Mouse (Mus musculus): ENCODE measurements at regions not wholly inside any gene's neighbourhood (a gene's known extent, or its start where the extent isn't known, plus 50 kb on each side); places are given as distances from the start of the nearest gene placed in this dataset.
"Not testable (repeated sequence)": the region's sequence is repeated elsewhere in the genome, so short reads cannot be mapped to it uniquely, and the experiment has no call there.

- no peak for DNase-seq (ENCODE audit: low read depth, low spot score)
Observed at GRCm38 (mm10) chr12:93151530-93151929, 1302.6 kb upstream of the Sel1l start.

- no peak for DNase-seq (ENCODE audit: low read depth, low spot score)
Observed at GRCm38 (mm10) chr12:93142265-93142664, 1293.3 kb upstream of the Sel1l start.

GRCm38 (mm10) chr12:93136395-93136794 lies 1287.4 kb upstream of the Sel1l start:
- no peak for DNase-seq (ENCODE audit: low read depth, low spot score)

- DNase-seq (ENCODE audit: low read depth, low spot score) = no peak
Observed at GRCm38 (mm10) chr12:93122216-93122615, 1273.3 kb upstream of the Sel1l start.

GRCm38 (mm10) chr12:93088031-93088790 lies 1239.3 kb upstream of the Sel1l start:
- no peak for DNase-seq (ENCODE audit: low read depth, low spot score)

GRCm38 (mm10) chr12:93063864-93064263 lies 1214.9 kb upstream of the Sel1l start:
- DNase-seq (ENCODE audit: low read depth, low spot score) = no peak

- no peak for DNase-seq (ENCODE audit: low read depth, low spot score)
Observed at GRCm38 (mm10) chr12:93019633-93020032, 1170.7 kb upstream of the Sel1l start.

GRCm38 (mm10) chr12:93011583-93011982 lies 1162.6 kb upstream of the Sel1l start:
- DNase-seq (ENCODE audit: low read depth, low spot score) = no peak

- DNase-seq (ENCODE audit: low read depth, low spot score) = peak; percentile 6
Observed at GRCm38 (mm10) chr12:93006844-93007365, 1157.9 kb upstream of the Sel1l start.

- no peak for DNase-seq (ENCODE audit: low read depth, low spot score)
Observed at GRCm38 (mm10) chr12:93003125-93003524, 1154.2 kb upstream of the Sel1l start.

GRCm38 (mm10) chr12:92975698-92976097 lies 1126.7 kb upstream of the Sel1l start:
- DNase-seq (ENCODE audit: low read depth, low spot score) = no peak

GRCm38 (mm10) chr12:92944352-92944751 lies 1095.4 kb upstream of the Sel1l start:
- no peak for DNase-seq (ENCODE audit: low read depth, low spot score)

GRCm38 (mm10) chr12:92927591-92927990 lies 1078.6 kb upstream of the Sel1l start:
- DNase-seq (ENCODE audit: low read depth, low spot score) = no peak

- no peak for DNase-seq (ENCODE audit: low read depth, low spot score)
Observed at GRCm38 (mm10) chr12:92926942-92927341, 1078.0 kb upstream of the Sel1l start.

- DNase-seq (ENCODE audit: low read depth, low spot score) = no peak
Observed at GRCm38 (mm10) chr12:92919920-92920319, 1071.0 kb upstream of the Sel1l start.

- DNase-seq (ENCODE audit: low read depth, low spot score) = no peak
Observed at GRCm38 (mm10) chr12:92916267-92916666, 1067.3 kb upstream of the Sel1l start.

- DNase-seq (ENCODE audit: low read depth, low spot score) = no peak
Observed at GRCm38 (mm10) chr12:92915776-92916175, 1066.8 kb upstream of the Sel1l start.

GRCm38 (mm10) chr12:92915203-92915602 lies 1066.2 kb upstream of the Sel1l start:
- no peak for DNase-seq (ENCODE audit: low read depth, low spot score)

GRCm38 (mm10) chr12:92904382-92904781 lies 1055.4 kb upstream of the Sel1l start:
- no peak for DNase-seq (ENCODE audit: low read depth, low spot score)

- DNase-seq (ENCODE audit: low read depth, low spot score) = no peak
Observed at GRCm38 (mm10) chr12:92892315-92892714, 1043.4 kb upstream of the Sel1l start.

- not testable (repeated sequence) for DNase-seq (ENCODE audit: low read depth, low spot score)
Observed at GRCm38 (mm10) chr12:92891663-92892062, 1042.7 kb upstream of the Sel1l start.

- not testable (repeated sequence) for DNase-seq (ENCODE audit: low read depth, low spot score)
Observed at GRCm38 (mm10) chr12:92891126-92891525, 1042.2 kb upstream of the Sel1l start.

GRCm38 (mm10) chr12:92887747-92888146 lies 1038.8 kb upstream of the Sel1l start:
- DNase-seq (ENCODE audit: low read depth, low spot score) = no peak

Measured in ZHBTc4 (cell line).